Mouse (Mus musculus): ENCODE data around the gene Pax2.

DNA sequence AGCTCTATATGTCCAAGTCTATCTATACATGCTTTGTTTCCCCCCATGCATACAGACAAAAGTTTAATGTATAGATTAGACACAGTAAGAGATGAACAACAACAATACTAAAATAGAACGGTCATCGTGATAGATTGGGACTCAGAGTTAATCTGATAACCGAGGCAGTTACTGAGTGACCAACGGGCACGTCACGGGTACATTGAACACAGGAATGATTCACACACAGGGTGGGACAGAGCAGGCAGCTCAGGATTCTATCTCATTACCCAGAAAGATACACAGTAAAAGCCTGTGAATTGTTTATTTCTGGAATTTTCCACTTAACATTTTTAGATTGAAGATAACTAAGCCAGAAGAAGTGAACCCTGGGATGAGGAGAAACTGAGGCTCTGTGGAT lies 42.9 kb downstream of the Pax2 start:
- TF ChIP-seq CTCF (conservative IDR thresholded peaks at IDR 0.05; ENCODE audit: insufficient read depth, insufficient read length, low read depth, low read length) (no peak), POLR2A (IDR thresholded peaks at IDR 0.05; ENCODE audit: low read depth, low read length) (no peak)

Measured in kidney, adult 2 months (tissue).